Mouse (Mus musculus): ENCODE results near the gene Ttc9.

Ttc9 gene

GRCm38 (mm10) chr12:81658086-81658485 is 27.0 kb downstream of the Ttc9 start:
- no peak for DNase-seq (ENCODE audit: low spot score)

GRCm38 (mm10) chr12:81662076-81662475 is 31.0 kb downstream of the Ttc9 start:
- DNase-seq (ENCODE audit: low spot score) = no peak

GRCm38 (mm10) chr12:81663116-81663515 is 32.1 kb downstream of the Ttc9 start:
- DNase-seq (ENCODE audit: low spot score) = no peak

- DNase-seq (ENCODE audit: low spot score) = no peak
These were observed 32.9 kb downstream of the Ttc9 start for GRCm38 (mm10) chr12:81663906-81664305.

GRCm38 (mm10) chr12:81668406-81668805 is 37.4 kb downstream of the Ttc9 start:
- no peak for DNase-seq (ENCODE audit: low spot score)

- no peak for DNase-seq (ENCODE audit: low spot score)
These were observed 44.5 kb downstream of the Ttc9 start for GRCm38 (mm10) chr12:81675557-81675956.

GRCm38 (mm10) chr12:81679807-81680529 is 48.9 kb downstream of the Ttc9 start:
- DNase-seq (ENCODE audit: low spot score) = no peak

GRCm38 (mm10) chr12:81683395-81683794 is 52.3 kb downstream of the Ttc9 start:
- no peak for DNase-seq (ENCODE audit: low spot score)

- DNase-seq (ENCODE audit: low spot score) = no peak
These were observed 53.0 kb downstream of the Ttc9 start for GRCm38 (mm10) chr12:81684096-81684495.

GRCm38 (mm10) chr12:81685981-81686380 is 54.9 kb downstream of the Ttc9 start:
- DNase-seq (ENCODE audit: low spot score) = no peak

GRCm38 (mm10) chr12:81686406-81687117 is 55.5 kb downstream of the Ttc9 start:
- no peak for DNase-seq (ENCODE audit: low spot score)

GRCm38 (mm10) chr12:81687873-81688272 is 56.8 kb downstream of the Ttc9 start:
- DNase-seq (ENCODE audit: low spot score) = no peak

GRCm38 (mm10) chr12:81688537-81688936 is 57.5 kb downstream of the Ttc9 start:
- DNase-seq (ENCODE audit: low spot score) = no peak

GRCm38 (mm10) chr12:81689505-81690056 is 58.5 kb downstream of the Ttc9 start:
- no peak for DNase-seq (ENCODE audit: low spot score)

GRCm38 (mm10) chr12:81690111-81690510 is 59.1 kb downstream of the Ttc9 start:
- no peak for DNase-seq (ENCODE audit: low spot score)

- DNase-seq (ENCODE audit: low spot score) = no peak
These were observed 59.7 kb downstream of the Ttc9 start for GRCm38 (mm10) chr12:81690751-81691150.

- DNase-seq (ENCODE audit: low spot score) = no peak
These were observed 60.2 kb downstream of the Ttc9 start for GRCm38 (mm10) chr12:81691177-81691730.

- DNase-seq (ENCODE audit: low spot score) = no peak
These were observed 67.0 kb downstream of the Ttc9 start for GRCm38 (mm10) chr12:81698011-81698410.

- peak; percentile 26 for DNase-seq (ENCODE audit: low spot score)
These were observed 71.9 kb downstream of the Ttc9 start for GRCm38 (mm10) chr12:81702903-81703302.

- DNase-seq (ENCODE audit: low spot score) = no peak
These were observed 81.6 kb downstream of the Ttc9 start for GRCm38 (mm10) chr12:81712618-81713017.

Data from layer of hippocampus, adult 9-10 months (tissue).